Mouse (Mus musculus) cortical plate, adult 2 months (tissue): ENCODE data around the gene Tab2. TPM values are rescaled to one million over a fixed set of nuclear protein-coding genes. Genes with fewer than 3 reads are reported as not detected.

Experiments used
- H3K27ac ChIP-seq: fragments of 200-500 bp; 2 replicates; pipeline ENCODE4 v1.5.1; 2012; ENCODE audit warnings: low read length, control low read depth, inconsistent platforms; ENCODE audit not compliant: insufficient read depth
- H3K4me1 ChIP-seq: fragments of 200-500 bp; 2 replicates; pipeline ENCODE4 v1.6.1; 2011; ENCODE audit warnings: low read length; ENCODE audit not compliant: control insufficient read depth, insufficient read depth
- H3K4me3 ChIP-seq: fragments of 200-500 bp; 2 replicates; pipeline ENCODE4 v1.5.1; 2011; ENCODE audit warnings: mild to moderate bottlenecking, low read length, control low read depth; ENCODE audit not compliant: insufficient read depth
- CTCF ChIP-seq: fragments of 200-500 bp; IDR thresholded peaks from 2 replicates; pipeline ENCODE4 v1.5.1; 2011; ENCODE audit warnings: mild to moderate bottlenecking, control low read depth, low read length; ENCODE audit not compliant: insufficient read depth; ENCODE audit errors: extremely low read depth
- POLR2A ChIP-seq: fragments of 200-500 bp; IDR thresholded peaks from 2 replicates; pipeline ENCODE4 v1.6.1; 2011; ENCODE audit warnings: mild to moderate bottlenecking, low read length, control low read depth; ENCODE audit not compliant: insufficient read depth; ENCODE audit errors: extremely low read depth
- polyA plus RNA-seq: library from polyadenylated mRNA; depleted of rRNA; stranded (reverse); fragments of >200 nt; gene quantifications from 2 replicates; pipeline ENCODE4 v1.2.3, GENCODE M21; 2012; rRNA removed

Gene Tab2
- polyA plus RNA-seq = 36.1 and 36.8 TPM in 2 replicates

DNA sequence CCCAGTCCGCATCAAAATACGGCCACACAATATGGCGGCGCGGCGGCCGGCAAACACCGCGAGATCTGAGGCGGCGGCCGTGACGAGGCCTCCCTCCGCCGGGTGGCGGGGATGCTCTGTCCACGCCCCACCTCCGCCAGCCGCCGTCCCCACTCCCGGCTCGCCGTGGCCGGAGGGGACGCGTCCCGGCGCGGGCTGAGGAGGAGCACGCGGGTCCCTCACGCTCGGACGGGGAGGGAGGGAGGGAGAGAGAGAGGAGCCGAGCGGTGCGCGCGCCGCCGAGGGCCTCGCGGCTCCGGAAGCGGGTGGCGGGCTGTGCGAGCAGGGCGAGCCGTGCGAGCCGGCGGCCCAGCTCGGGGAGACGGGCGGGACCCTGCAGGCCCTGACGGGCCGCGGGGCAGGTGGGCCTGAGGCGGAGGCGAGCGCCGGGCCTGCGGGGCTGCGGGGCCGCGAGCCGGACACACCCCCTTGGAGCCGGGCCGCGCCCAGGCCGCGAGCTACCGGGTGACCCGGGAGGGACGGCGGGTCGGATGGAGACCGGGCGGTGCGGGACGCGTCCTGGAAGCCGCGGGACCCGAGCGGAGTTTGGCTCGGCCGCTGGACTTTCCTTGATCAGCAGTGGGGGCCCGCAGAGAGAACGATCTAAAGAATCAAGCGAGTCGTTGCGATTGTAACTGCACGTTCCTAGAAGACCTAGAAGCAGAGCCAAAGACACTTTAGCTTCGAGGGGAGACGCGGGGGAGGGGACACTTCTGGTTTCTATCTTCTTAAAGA, at the start of gene Tab2:
Tab2 (minus strand) TSS at position 3 of the 774 bp plus-strand sequence.
- peak within 1 kb of the TSS; percentile 98 for H3K27ac ChIP-seq
- peak within 1 kb of the TSS; percentile 87 for H3K4me3 ChIP-seq
- peaks cover 6% of the 10 kb centered on the region for H3K4me1 ChIP-seq
- TF ChIP-seq POLR2A = 0 out of 2 replicates have a peak, but pooled peaks have one; percentile 29
- no peak for TF ChIP-seq CTCF

DNA sequence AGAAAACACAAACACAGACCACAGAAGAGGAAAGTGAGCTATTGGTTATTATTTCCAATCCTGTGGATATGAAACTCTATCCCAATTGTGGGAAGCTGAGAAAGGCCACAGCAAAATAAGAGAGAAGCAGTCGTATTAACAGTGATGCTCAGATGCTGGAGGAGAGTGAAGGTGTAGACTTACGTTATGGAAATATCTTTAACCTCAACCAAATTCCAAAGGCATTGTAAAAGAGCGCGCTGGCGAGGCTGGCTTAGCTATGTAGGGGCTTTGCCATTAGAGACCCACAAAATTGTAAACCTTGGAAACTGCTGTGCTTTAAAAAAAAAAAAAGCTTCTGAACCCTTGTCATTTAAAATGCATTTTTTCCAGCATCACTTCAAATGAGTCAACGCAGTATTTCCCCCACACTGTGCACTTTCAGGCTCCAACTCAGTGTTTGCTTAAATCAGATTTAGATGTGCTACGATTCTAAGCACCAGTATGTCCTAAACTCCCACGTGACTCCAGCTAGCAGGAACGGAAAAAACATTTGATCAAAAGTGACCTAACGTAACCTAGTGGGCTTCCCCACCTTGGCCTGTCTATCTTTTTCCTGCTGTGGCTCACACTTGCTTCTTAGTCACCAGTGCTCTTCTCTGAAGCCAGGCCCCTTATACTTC, 36.4 kb upstream of the Tab2 start:
- H3K27ac ChIP-seq = no peak overlapping the region
- no peak overlapping the region for H3K4me3 ChIP-seq
- TF ChIP-seq CTCF = no peak
- TF ChIP-seq POLR2A = no peak
- H3K4me1 ChIP-seq = peaks cover 2% of the 10 kb centered on the region; the same call in 1 of the 2 replicates

- H3K4me1 ChIP-seq = peaks cover 2% of the 10 kb centered on the region; the same call in 1 of the 2 replicates
- no peak overlapping the region for H3K27ac ChIP-seq
- no peak overlapping the region for H3K4me3 ChIP-seq
- TF ChIP-seq CTCF (no peak), POLR2A (no peak)
Measured at GRCm38 (mm10) chr10:7991596-7991995, 35.6 kb upstream of the Tab2 start.

GRCm38 (mm10) chr10:7987521-7987920, 31.5 kb upstream of the Tab2 start:
- no peak overlapping the region for H3K27ac ChIP-seq
- no peak overlapping the region for H3K4me3 ChIP-seq
- TF ChIP-seq CTCF (no peak), POLR2A (no peak)
- H3K4me1 ChIP-seq = no peaks in the 10 kb centered on the region

DNA sequence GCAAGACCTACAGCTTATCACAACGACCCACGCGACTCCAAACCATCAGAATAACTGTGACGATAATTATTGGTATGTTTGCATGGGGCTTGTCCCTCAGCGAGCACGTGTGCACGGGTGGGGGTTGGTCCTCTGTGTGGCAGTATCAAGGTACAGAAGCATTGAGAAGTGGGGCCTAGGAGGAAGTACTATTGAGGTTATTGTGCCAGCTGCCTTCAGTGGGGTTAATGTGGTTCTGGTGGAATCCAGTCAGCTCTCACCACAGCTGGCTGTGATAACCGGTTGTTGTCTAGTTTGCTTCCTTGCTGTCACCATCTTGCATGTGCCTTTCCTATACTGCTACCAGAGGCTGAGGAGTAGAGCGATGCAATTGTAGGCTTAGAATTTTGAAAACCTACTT, 20.4 kb upstream of the Tab2 start:
- H3K27ac ChIP-seq = no peak overlapping the region
- no peaks in the 10 kb centered on the region for H3K4me1 ChIP-seq
- H3K4me3 ChIP-seq = no peak overlapping the region
- TF ChIP-seq CTCF (no peak), POLR2A (no peak)

- TF ChIP-seq CTCF = no peak
- TF ChIP-seq POLR2A = no peak
- H3K4me3 ChIP-seq = no peak overlapping the region
Measured at GRCm38 (mm10) chr10:7968747-7969280, 12.8 kb upstream of the Tab2 start.

GRCm38 (mm10) chr10:7967096-7967495, 11.1 kb upstream of the Tab2 start:
- Histone ChIP-seq H3K4me1 (no peaks in the 10 kb centered on the region), H3K4me3 (no peak overlapping the region), H3K27ac (no peak overlapping the region)
- no peak for TF ChIP-seq POLR2A
- TF ChIP-seq CTCF = no peak

More at GRCm38 (mm10) chr10:7968747-7969280, 12.8 kb upstream of the Tab2 start:
- H3K4me1 ChIP-seq = no peaks in the 10 kb centered on the region
- H3K27ac ChIP-seq = no peak overlapping the region

- Histone ChIP-seq H3K4me1 (peaks cover 2% of the 10 kb centered on the region; the same call in 1 of the 2 replicates), H3K4me3 (no peak overlapping the region), H3K27ac (no peak overlapping the region)
- TF ChIP-seq CTCF = no peak
- TF ChIP-seq POLR2A = no peak
Measured at GRCm38 (mm10) chr10:7959073-7959472, 3.0 kb upstream of the Tab2 start.

GRCm38 (mm10) chr10:7955634-7956121, 352 bp downstream of the Tab2 start:
- Histone ChIP-seq H3K4me3 (peak overlapping the region; percentile 87), H3K27ac (no peak overlapping the region), H3K4me1 (peaks cover 8% of the 10 kb centered on the region)
- TF ChIP-seq CTCF (no peak), POLR2A (no peak)
